Mouse (Mus musculus) hindbrain, embryonic 13.5 days (tissue): ENCODE data around the gene Cngb1. TPM values are rescaled to one million over a fixed set of nuclear protein-coding genes. Genes with fewer than 3 reads are reported as not detected.
A peak's percentile ranks its signal among the peaks of the same experiment; 100 is the strongest.
"Not testable (repeated sequence)": the region's sequence is repeated elsewhere in the genome, so short reads cannot be mapped to it uniquely, and the experiment has no call there.

ENCODE experiments used
- ATAC-seq: fragments of 200-750 bp; cut with Nextera tagmentation; 2 replicates; pipeline ENCODE4 v1.8.0; 2017; ENCODE audit warnings: moderate TSS enrichment; ENCODE audit not compliant: low FRiP score
- H3K27ac ChIP-seq: fragments of 300-500 bp; sonication (generic); 2 replicates; pipeline ENCODE4 v1.5.1; 2015; ENCODE audit warnings: inconsistent platforms, mild to moderate bottlenecking, moderate library complexity
- H3K27me3 ChIP-seq: fragments of 300-500 bp; sonication (generic); 2 replicates; pipeline ENCODE4 v1.6.1; 2015; ENCODE audit warnings: mild to moderate bottlenecking, inconsistent platforms
- H3K36me3 ChIP-seq: fragments of 300-500 bp; sonication (generic); 2 replicates; pipeline ENCODE4 v1.6.1; 2015; ENCODE audit warnings: mild to moderate bottlenecking, inconsistent platforms
- H3K4me1 ChIP-seq: fragments of 300-500 bp; sonication (generic); replicated peaks from 2 replicates; pipeline ENCODE4 v1.6.1; 2015; ENCODE audit warnings: inconsistent platforms
- H3K4me2 ChIP-seq: fragments of 300-500 bp; sonication (generic); 2 replicates; pipeline ENCODE4 v1.6.1; 2015; ENCODE audit warnings: inconsistent platforms, mild to moderate bottlenecking, moderate library complexity
- H3K4me3 ChIP-seq: fragments of 300-500 bp; sonication (generic); 2 replicates; pipeline ENCODE4 v1.5.1; 2015; ENCODE audit warnings: mild to moderate bottlenecking, inconsistent platforms
- H3K9ac ChIP-seq: fragments of 300-500 bp; sonication (generic); 2 replicates; pipeline ENCODE4 v1.6.1; 2015; ENCODE audit warnings: mild to moderate bottlenecking, inconsistent platforms
- H3K9me3 ChIP-seq: fragments of 300-500 bp; sonication (generic); 2 replicates; pipeline ENCODE4 v1.6.1; 2016; ENCODE audit warnings: inconsistent platforms
- WGBS: fragments of 180-500 bp; shearing (Covaris S2); methylation state at CpG from one replicate; pipeline ENCODE4 v1.1.7; 2015; 5-methylcytosine and 5-hydroxymethylcytosine counted together
- polyA plus RNA-seq: library from polyadenylated mRNA; unstranded; fragments of >200 nt; fragmentation: Nextera tagmentation; extraction: Ambion mirVana; gene quantifications from 2 replicates; pipeline ENCODE4 v1.2.1, GENCODE M21; 2015

Cngb1 gene
- polyA plus RNA-seq, 1 experiment from 2014 or later = 0.48 TPM

- no peak for ATAC-seq
- H3K27ac ChIP-seq = no peak overlapping the region
These were observed 44.2 kb downstream of the Cngb1 start for GRCm38 (mm10) chr8:95262181-95262580.

GRCm38 (mm10) chr8:95255611-95256010 lies 50.8 kb downstream of the Cngb1 start:
- Histone ChIP-seq H3K27ac (no peak overlapping the region), H3K36me3 (no peaks in the 10 kb centered on the region), H3K4me1 (no peaks in the 10 kb centered on the region), H3K27me3 (no peaks in the 10 kb centered on the region), H3K9me3 (no peaks in the 10 kb centered on the region), H3K4me2 (no peak overlapping the region), H3K4me3 (no peak overlapping the region), H3K9ac (no peak overlapping the region)
- 81% methylated on average over 10 of the region's 10 CpGs for WGBS
- ATAC-seq = no peak

More at GRCm38 (mm10) chr8:95262181-95262580, 44.2 kb downstream of the Cngb1 start:
- H3K9me3 ChIP-seq = no peaks in the 10 kb centered on the region
- no peaks in the 10 kb centered on the region for H3K4me1 ChIP-seq
- H3K9ac ChIP-seq = no peak overlapping the region
- no peak overlapping the region for H3K4me3 ChIP-seq
- no peaks in the 10 kb centered on the region for H3K27me3 ChIP-seq
- no peaks in the 10 kb centered on the region for H3K36me3 ChIP-seq
- H3K4me2 ChIP-seq = no peak overlapping the region
- whole genome bisulfite sequencing = 89% methylated on average over 2 of the region's 2 CpGs

GRCm38 (mm10) chr8:95254564-95255434 lies 51.6 kb downstream of the Cngb1 start:
- H3K9ac ChIP-seq = peak overlapping the region; percentile 36; the same call in 1 of the 2 replicates
- ATAC-seq = peak; percentile 91
- 21% methylated on average over 16 of the region's 16 CpGs for WGBS
- H3K27ac ChIP-seq = 0 out of 2 replicates have a peak overlapping the region, but pooled peaks have one; percentile 35
- peak overlapping the region; percentile 26; the same call in 1 of the 2 replicates for H3K4me3 ChIP-seq
- no peaks in the 10 kb centered on the region for H3K4me1 ChIP-seq
- H3K27me3 ChIP-seq = no peaks in the 10 kb centered on the region
- peak overlapping the region; percentile 54 for H3K4me2 ChIP-seq
- no peaks in the 10 kb centered on the region for H3K36me3 ChIP-seq
- H3K9me3 ChIP-seq = no peaks in the 10 kb centered on the region

GRCm38 (mm10) chr8:95252056-95252455 lies 54.3 kb downstream of the Cngb1 start:
- WGBS = 70% methylated on average over 9 of the region's 9 CpGs
- no peaks in the 10 kb centered on the region for H3K9me3 ChIP-seq
- 0 out of 2 replicates have a peak, but pooled peaks cover 2% of the 10 kb centered on the region for H3K4me1 ChIP-seq
- no peaks in the 10 kb centered on the region for H3K27me3 ChIP-seq
- no peak overlapping the region for H3K4me2 ChIP-seq
- H3K9ac ChIP-seq = no peak overlapping the region
- H3K27ac ChIP-seq = no peak overlapping the region
- no peaks in the 10 kb centered on the region for H3K36me3 ChIP-seq
- H3K4me3 ChIP-seq = no peak overlapping the region
- no peak for ATAC-seq

GRCm38 (mm10) chr8:95249847-95250246 lies 56.5 kb downstream of the Cngb1 start:
- Histone ChIP-seq H3K9me3 (no peaks in the 10 kb centered on the region), H3K4me3 (no peak overlapping the region), H3K27me3 (no peaks in the 10 kb centered on the region), H3K27ac (no peak overlapping the region), H3K4me1 (peaks cover 15% of the 10 kb centered on the region), H3K9ac (no peak overlapping the region), H3K36me3 (no peaks in the 10 kb centered on the region), H3K4me2 (no peak overlapping the region)
- 56% methylated on average over 4 of the region's 4 CpGs for WGBS
- no peak for ATAC-seq

- no peaks in the 10 kb centered on the region for H3K36me3 ChIP-seq
- H3K27ac ChIP-seq = no peak overlapping the region
- H3K9ac ChIP-seq = no peak overlapping the region
- no peaks in the 10 kb centered on the region for H3K27me3 ChIP-seq
- ATAC-seq = no peak
- WGBS = 89% methylated on average over 5 of the region's 5 CpGs
- H3K4me2 ChIP-seq = no peak overlapping the region
- H3K4me3 ChIP-seq = no peak overlapping the region
- H3K9me3 ChIP-seq = no peaks in the 10 kb centered on the region
- H3K4me1 ChIP-seq = peaks cover 39% of the 10 kb centered on the region
These were observed 59.1 kb downstream of the Cngb1 start for GRCm38 (mm10) chr8:95247277-95247676.

- H3K9ac ChIP-seq = no peak overlapping the region
- H3K36me3 ChIP-seq = no peaks in the 10 kb centered on the region
- WGBS = 49% methylated on average over 5 of the region's 5 CpGs
- no peak overlapping the region for H3K4me3 ChIP-seq
- H3K9me3 ChIP-seq = no peaks in the 10 kb centered on the region
- no peak for ATAC-seq
- no peaks in the 10 kb centered on the region for H3K27me3 ChIP-seq
- peak overlapping the region; percentile 96 for H3K27ac ChIP-seq
- H3K4me1 ChIP-seq = peaks cover 45% of the 10 kb centered on the region
- no peak overlapping the region for H3K4me2 ChIP-seq
These were observed 61.2 kb downstream of the Cngb1 start for GRCm38 (mm10) chr8:95245180-95245579.

GRCm38 (mm10) chr8:95243853-95244252 lies 62.5 kb downstream of the Cngb1 start:
- Histone ChIP-seq H3K4me2 (no peak overlapping the region), H3K9ac (no peak overlapping the region), H3K36me3 (no peaks in the 10 kb centered on the region), H3K4me3 (no peak overlapping the region), H3K9me3 (no peaks in the 10 kb centered on the region), H3K4me1 (peaks cover 45% of the 10 kb centered on the region), H3K27me3 (no peaks in the 10 kb centered on the region), H3K27ac (peak overlapping the region; percentile 96)
- 50% methylated on average over 4 of the region's 4 CpGs for WGBS
- ATAC-seq = peak; percentile 52

GRCm38 (mm10) chr8:95242826-95243571 lies 63.4 kb downstream of the Cngb1 start:
- peak; percentile 93 for ATAC-seq
- H3K9ac ChIP-seq = peak overlapping the region; percentile 51; the same call in 1 of the 2 replicates

GRCm38 (mm10) chr8:95242099-95242825 lies 64.1 kb downstream of the Cngb1 start:
- Histone ChIP-seq H3K9ac (no peak overlapping the region; the same call in 1 of the 2 replicates), H3K27ac (peak overlapping the region; percentile 96), H3K9me3 (no peaks in the 10 kb centered on the region), H3K36me3 (no peaks in the 10 kb centered on the region), H3K4me1 (peaks cover 42% of the 10 kb centered on the region), H3K4me3 (no peak overlapping the region), H3K4me2 (no peak overlapping the region), H3K27me3 (no peaks in the 10 kb centered on the region)
- WGBS = 76% methylated on average over 26 of the region's 26 CpGs
- ATAC-seq = 0 out of 2 replicates have a peak, but pooled peaks have one; percentile 14

More at GRCm38 (mm10) chr8:95242826-95243571, 63.4 kb downstream of the Cngb1 start:
- H3K27ac ChIP-seq = peak overlapping the region; percentile 96
- 14% methylated on average over 12 of the region's 12 CpGs for WGBS
- no peaks in the 10 kb centered on the region for H3K27me3 ChIP-seq
- no peak overlapping the region for H3K4me3 ChIP-seq
- no peaks in the 10 kb centered on the region for H3K36me3 ChIP-seq
- H3K9me3 ChIP-seq = no peaks in the 10 kb centered on the region
- H3K4me2 ChIP-seq = 0 out of 2 replicates have a peak overlapping the region, but pooled peaks have one; percentile 15
- H3K4me1 ChIP-seq = peaks cover 45% of the 10 kb centered on the region

GRCm38 (mm10) chr8:95235683-95236082 lies 70.7 kb downstream of the Cngb1 start:
- Histone ChIP-seq H3K4me2 (no peak overlapping the region), H3K27ac (no peak overlapping the region; the same call in 1 of the 2 replicates), H3K36me3 (no peaks in the 10 kb centered on the region), H3K9me3 (0 out of 2 replicates have a peak, but pooled peaks cover 4% of the 10 kb centered on the region), H3K27me3 (no peaks in the 10 kb centered on the region), H3K4me1 (no peaks in the 10 kb centered on the region), H3K4me3 (no peak overlapping the region), H3K9ac (no peak overlapping the region)
- WGBS = 5% methylated on average over 3 of the region's 3 CpGs
- ATAC-seq = no peak

GRCm38 (mm10) chr8:95230086-95230485 lies 76.3 kb downstream of the Cngb1 start:
- not testable (repeated sequence) for ATAC-seq, H3K9ac ChIP-seq
- 94% methylated on average over 9 of the region's 9 CpGs for WGBS

More at GRCm38 (mm10) chr8:95230086-95230485, 76.3 kb downstream of the Cngb1 start:
- not testable (repeated sequence) for H3K36me3 ChIP-seq, H3K4me2 ChIP-seq, H3K9me3 ChIP-seq, H3K27me3 ChIP-seq, H3K4me3 ChIP-seq, H3K27ac ChIP-seq, H3K4me1 ChIP-seq
